Mouse (Mus musculus) E14TG2a.4 (cell line): ENCODE results near the gene Hmbs.

Experiments
- CTCF ChIP-seq: conservative IDR thresholded peaks from 2 replicates; pipeline ENCODE4 v1.5.1; 2014; ENCODE audit warnings: low read length
- NANOG ChIP-seq: IDR thresholded peaks from 2 replicates; pipeline ENCODE4 v1.6.1; 2014; ENCODE audit warnings: borderline replicate concordance, low read length, mixed read lengths

DNA sequence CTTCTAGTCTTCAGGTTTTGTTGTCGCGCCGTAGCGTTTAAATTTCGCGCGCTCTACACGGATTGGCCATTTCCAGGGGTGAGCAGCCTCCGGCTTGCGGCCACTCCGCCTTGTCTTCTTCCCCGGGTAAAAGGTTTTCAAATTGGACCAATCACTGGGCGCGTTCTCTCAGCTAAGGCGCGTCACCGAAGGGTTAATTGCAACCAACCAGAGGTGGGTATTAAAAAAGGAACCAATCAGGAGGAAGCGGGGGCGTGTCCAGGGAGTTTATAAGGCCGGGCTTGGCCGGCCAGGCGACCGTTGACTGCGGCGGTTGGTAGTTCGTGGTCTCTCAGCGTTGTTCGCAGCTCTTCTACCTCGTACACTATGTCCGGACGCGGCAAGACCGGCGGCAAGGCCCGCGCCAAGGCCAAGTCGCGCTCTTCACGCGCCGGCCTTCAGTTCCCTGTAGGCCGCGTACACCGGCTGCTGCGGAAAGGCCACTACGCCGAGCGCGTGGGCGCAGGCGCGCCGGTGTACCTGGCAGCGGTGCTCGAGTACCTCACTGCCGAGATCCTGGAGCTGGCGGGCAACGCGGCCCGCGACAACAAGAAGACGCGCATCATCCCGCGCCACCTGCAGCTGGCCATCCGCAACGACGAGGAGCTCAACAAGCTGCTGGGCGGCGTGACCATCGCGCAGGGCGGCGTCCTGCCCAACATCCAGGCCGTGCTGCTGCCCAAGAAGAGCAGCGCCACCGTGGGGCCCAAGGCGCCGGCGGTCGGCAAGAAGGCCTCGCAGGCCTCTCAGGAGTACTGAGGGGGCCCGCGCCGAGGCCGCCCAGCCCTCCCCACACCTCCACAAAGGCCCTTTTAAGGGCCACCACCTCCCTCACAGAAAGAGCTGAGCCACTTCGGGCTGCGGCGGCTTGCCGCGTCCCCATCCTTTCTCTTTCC, 9.4 kb downstream of the Hmbs start, which contains the start of gene H2afx:
- TF ChIP-seq CTCF, result no peak
- no peak for TF ChIP-seq NANOG
